Mouse (Mus musculus): ENCODE measurements around the gene Gpr183.

DNA sequence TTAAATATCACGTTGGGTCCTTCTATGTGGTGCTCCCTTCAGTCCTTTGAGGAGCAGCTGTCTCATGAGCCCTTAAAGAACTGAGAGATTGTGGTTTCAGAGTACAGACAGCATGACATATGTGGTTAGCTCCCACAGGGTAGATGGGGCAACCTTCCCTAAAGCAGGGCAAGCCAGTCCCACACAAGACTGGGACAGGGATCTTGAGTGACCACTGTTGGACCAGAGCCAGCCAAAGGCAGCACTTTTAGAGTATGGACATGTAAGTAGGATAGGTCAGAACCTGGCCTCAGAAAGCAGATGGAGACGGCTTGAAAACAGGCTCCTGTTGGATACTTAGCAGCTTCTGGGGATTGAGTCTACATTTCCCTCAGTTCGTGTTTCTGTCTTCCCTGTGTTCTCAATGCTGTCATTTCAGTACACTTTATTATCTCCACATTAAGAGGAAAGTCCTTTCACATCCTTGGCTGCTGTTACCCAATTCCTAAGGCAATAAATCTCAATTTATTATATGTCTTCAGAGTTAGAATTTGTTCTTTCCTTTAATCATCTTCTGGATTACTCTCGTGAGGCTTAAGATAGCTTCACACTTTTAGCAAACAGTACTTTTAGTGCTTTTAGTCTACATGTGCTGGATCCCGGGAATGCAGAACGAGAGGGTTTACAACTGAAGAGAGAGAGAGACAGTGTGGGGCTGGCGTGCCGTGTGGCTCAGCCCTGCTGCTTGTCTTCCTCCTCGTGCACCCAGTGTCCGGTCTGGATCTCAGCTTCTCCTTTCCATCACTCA, 6.1 kb downstream of the Gpr183 start:
- TF ChIP-seq CTCF (IDR thresholded peaks at IDR 0.05; ENCODE audit: borderline replicate concordance, control insufficient read depth, extremely low read depth, insufficient read depth, low read length, poor library complexity) = no peak
- no peak for TF ChIP-seq POLR2A (IDR thresholded peaks at IDR 0.05; ENCODE audit: control insufficient read depth, extremely low read depth, insufficient read depth, low read length, poor library complexity)

Data from thymus, adult 2 months (tissue).